8 mouse cellular contexts compared by ENCODE assay signal in the genomic region with DNA sequence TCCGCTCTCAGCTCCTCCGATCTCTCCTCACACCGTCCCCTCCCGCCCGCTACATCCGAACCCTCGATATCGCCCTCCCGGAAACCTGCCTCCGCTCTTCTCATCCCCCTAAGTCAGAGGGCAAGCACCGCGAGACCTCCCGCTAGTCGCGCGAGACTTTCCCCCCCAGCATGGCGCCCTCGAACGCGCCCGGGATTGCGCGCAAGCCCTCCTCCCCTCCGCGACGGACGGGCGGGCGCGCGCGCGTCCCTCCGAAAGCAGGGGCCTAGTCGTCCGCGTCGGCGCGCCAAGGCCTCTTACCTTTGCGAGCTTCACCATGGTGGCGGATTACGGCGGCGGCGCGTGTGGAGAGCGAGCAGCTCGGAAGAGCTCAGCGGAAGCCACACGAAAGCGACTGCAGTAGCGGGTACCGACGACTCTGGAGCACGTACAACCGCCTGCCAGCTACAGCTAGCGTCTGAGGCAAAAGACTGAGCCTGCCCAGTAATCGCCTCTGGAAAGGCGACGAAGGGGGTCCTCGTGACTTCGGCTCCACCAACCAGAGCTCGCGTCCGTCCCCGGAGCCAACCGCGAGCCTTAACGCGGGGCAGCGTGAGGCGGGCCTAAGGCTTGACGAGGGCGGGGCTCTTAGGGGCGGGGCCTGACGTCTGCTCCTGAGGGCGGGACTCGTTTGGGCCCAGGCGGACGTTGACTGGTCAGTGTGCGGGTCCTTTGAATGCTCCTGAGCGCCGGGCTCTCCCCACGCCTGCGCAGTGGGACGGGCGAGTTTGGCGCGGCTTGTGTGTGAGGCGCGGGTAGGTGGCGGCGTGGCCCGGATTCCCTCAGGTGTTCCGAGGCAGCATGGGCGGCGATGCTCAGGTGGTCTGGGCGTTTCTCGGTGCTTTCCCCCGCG. TPM values are rescaled to one million over a fixed set of nuclear protein-coding genes. Genes with fewer than 3 reads are reported as not detected.
DNase-seq lines count a peak whose midpoint lies in the region; ATAC-seq and TF ChIP-seq lines count a peak whose summit lies in the region.

A gene (minus strand): TSS at position 495 of the 892 bp plus-strand sequence.

- peak within 1 kb of the TSS; percentile 94 for H3K27ac ChIP-seq in bone marrow, adult 2 months (ENCODE audit: control insufficient read depth, insufficient read depth, low read depth, low read length, poor library complexity)
- H3K27ac ChIP-seq in embryonic facial prominence, embryonic 15.5 days (replicated peaks), result peak within 1 kb of the TSS; percentile 100
- peak within 1 kb of the TSS; percentile 99 for H3K27ac ChIP-seq in limb, embryonic 14.5 days (replicated peaks; ENCODE audit: low read depth, low read length)
- H3K27ac ChIP-seq in midbrain, postnatal 0 days (ENCODE audit: low read depth, low read length), result peak within 1 kb of the TSS; percentile 100

- peak; percentile 99 for DNase-seq in 416B (ENCODE audit: low read depth)
- DNase-seq in heart, adult 8-10 months (ENCODE audit: low spot score), result peak; percentile 98
- peak; percentile 99 for DNase-seq in kidney, adult 9 months
- peak; percentile 98 for DNase-seq in limb, embryonic 14.5 days (ENCODE audit: low spot score)
- DNase-seq in midbrain, postnatal 0 days (ENCODE audit: low spot score), result peak; percentile 99
- DNase-seq in spleen, postnatal 14 days (ENCODE audit: low spot score in 2 of 2), result peak; percentile 93 to 96

- H3K36me3 ChIP-seq in embryonic facial prominence, embryonic 15.5 days, result peaks cover 33% of the 10 kb centered on the region
- peaks cover 35% of the 10 kb centered on the region for H3K36me3 ChIP-seq in limb, embryonic 14.5 days (ENCODE audit: control insufficient read depth, insufficient read depth, low read length)
- H3K36me3 ChIP-seq in midbrain, postnatal 0 days (ENCODE audit: insufficient read depth, low read length), result peaks cover 24% of the 10 kb centered on the region

- H3K4me3 ChIP-seq in bone marrow, adult 2 months (replicated peaks; ENCODE audit: control insufficient read depth, low read depth, low read length), result peak within 1 kb of the TSS; percentile 99
- peak within 1 kb of the TSS; percentile 97 for H3K4me3 ChIP-seq in embryonic facial prominence, embryonic 15.5 days (replicated peaks)
- peak within 1 kb of the TSS; percentile 92 for H3K4me3 ChIP-seq in limb, embryonic 14.5 days (replicated peaks; ENCODE audit: low read length)
- peak within 1 kb of the TSS; percentile 78 for H3K4me3 ChIP-seq in midbrain, postnatal 0 days (ENCODE audit: low read depth, low read length)

- peak within 1 kb of the TSS; percentile 89 for H3K4me2 ChIP-seq in embryonic facial prominence, embryonic 15.5 days (replicated peaks)
- H3K4me2 ChIP-seq in limb, embryonic 14.5 days (replicated peaks; ENCODE audit: low read depth, low read length, severe bottlenecking), result peak within 1 kb of the TSS; percentile 92
- H3K4me2 ChIP-seq in midbrain, postnatal 0 days (ENCODE audit: low read depth, low read length, poor library complexity, severe bottlenecking), result peak within 1 kb of the TSS; percentile 76

- H3K9ac ChIP-seq in embryonic facial prominence, embryonic 15.5 days, result peak within 1 kb of the TSS; percentile 96
- H3K9ac ChIP-seq in limb, embryonic 14.5 days (ENCODE audit: low read depth, low read length, severe bottlenecking), result peak within 1 kb of the TSS; percentile 95
- peak within 1 kb of the TSS; percentile 97 for H3K9ac ChIP-seq in midbrain, postnatal 0 days (replicated peaks; ENCODE audit: low read length, poor library complexity, severe bottlenecking)

- TF ChIP-seq CTCF in bone marrow, adult 2 months (IDR thresholded peaks at IDR 0.05; ENCODE audit: control insufficient read depth, insufficient read depth, low read length), result no peak
- no peak; the same call in 1 of the 2 replicates for TF ChIP-seq CTCF in midbrain, postnatal 0 days (IDR thresholded peaks at IDR 0.05)

- WGBS in bone marrow, adult 2 months, result under 1% methylated on average over 102 of the region's 102 CpGs
- WGBS in embryonic facial prominence, embryonic 15.5 days, result under 1% methylated on average over 102 of the region's 102 CpGs
- under 1% methylated on average over 83 of the region's 102 CpGs for WGBS in limb, embryonic 14.5 days
- WGBS in midbrain, postnatal 0 days, result under 1% methylated on average over 87 of the region's 102 CpGs

- TF ChIP-seq POLR2A in bone marrow, adult 2 months (IDR thresholded peaks at IDR 0.05; ENCODE audit: borderline replicate concordance, control insufficient read depth, low read depth, low read length), result peak; percentile 97
- peak; percentile 99 for TF ChIP-seq POLR2A in limb, embryonic 14.5 days (IDR thresholded peaks at IDR 0.05; ENCODE audit: borderline replicate concordance, extremely low read depth, insufficient read depth, insufficient read length)

- no peaks in the 10 kb centered on the region for H3K9me3 ChIP-seq in embryonic facial prominence, embryonic 15.5 days (replicated peaks)
- no peaks in the 10 kb centered on the region for H3K9me3 ChIP-seq in limb, embryonic 14.5 days (ENCODE audit: control insufficient read depth, low read length)
- H3K9me3 ChIP-seq in midbrain, postnatal 0 days (ENCODE audit: low read length), result no peaks in the 10 kb centered on the region

- peaks cover 4% of the 10 kb centered on the region; the same call in 1 of the 2 replicates for H3K4me1 ChIP-seq in bone marrow, adult 2 months (ENCODE audit: control insufficient read depth, insufficient read depth, low read length)
- H3K4me1 ChIP-seq in embryonic facial prominence, embryonic 15.5 days, result peaks cover 14% of the 10 kb centered on the region
- peaks cover 14% of the 10 kb centered on the region; the same call in 1 of the 2 replicates for H3K4me1 ChIP-seq in limb, embryonic 14.5 days (ENCODE audit: control insufficient read depth, insufficient read depth, low read length)
- peaks cover 4% of the 10 kb centered on the region; the same call in 1 of the 2 replicates for H3K4me1 ChIP-seq in midbrain, postnatal 0 days (ENCODE audit: insufficient read depth, low read length)

- H3K27me3 ChIP-seq in embryonic facial prominence, embryonic 15.5 days, result no peaks in the 10 kb centered on the region
- H3K27me3 ChIP-seq in limb, embryonic 14.5 days (ENCODE audit: control insufficient read depth, insufficient read depth, low read length), result no peaks in the 10 kb centered on the region
- H3K27me3 ChIP-seq in midbrain, postnatal 0 days (ENCODE audit: insufficient read depth, low read length), result no peaks in the 10 kb centered on the region

- ATAC-seq in embryonic facial prominence, embryonic 15.5 days (ENCODE audit: insufficient number of reproducible peaks, low FRiP score, low TSS enrichment, low read depth), result peak; percentile 98
- ATAC-seq in limb, embryonic 14.5 days (ENCODE audit: low FRiP score, low read depth), result peak; percentile 96
- ATAC-seq in midbrain, postnatal 0 days (ENCODE audit: low FRiP score), result peak; percentile 97

RNA-seq across cellular contexts. Expression of the gene that starts here (rescaled TPM):
- 330 and 503 TPM in 2 replicates for polyA plus RNA-seq in bone marrow, adult 2 months (2011; ENCODE audit: insufficient read depth, insufficient read length, low replicate concordance, missing spikeins)
- 362 and 366 TPM in 2 replicates for polyA plus RNA-seq in embryonic facial prominence, embryonic 15.5 days (2015; fragmentation: Nextera tagmentation; extraction: Ambion mirVana)
- 100 to 1,000 TPM; 111 to 154 (median 130) TPM for total RNA-seq in heart, adult 8-10 months (2022)
- 63.5 and 201 TPM in 2 replicates for polyA plus RNA-seq in limb, embryonic 14.5 days (2012; rRNA removed)
- polyA plus RNA-seq in limb, embryonic 14.5 days (2014; fragmentation: Nextera tagmentation; extraction: Ambion mirVana), result 286 and 299 TPM in 2 replicates
- 29.8 and 40.7 TPM in 2 replicates for total RNA-seq in midbrain, postnatal 0 days (2014; rRNA removed)
- polyA plus RNA-seq in midbrain, postnatal 0 days (2015; fragmentation: Nextera tagmentation; extraction: Ambion mirVana), result 185 and 209 TPM in 2 replicates

Comparison
In these comparisons a context has a peak if more than half of its experiments do, and no peak if none do; other contexts are left out.
1. Peak in every context shown above with its lines: DNase-seq, ATAC-seq, H3K4me3 ChIP-seq and H3K27ac ChIP-seq.